Mouse (Mus musculus) heart, embryonic 13.5 days (tissue): ENCODE data around the gene Epha4. TPM values are rescaled to one million over a fixed set of nuclear protein-coding genes. Genes with fewer than 3 reads are reported as not detected.

Experiments used
- ATAC-seq: fragments of 200-750 bp; cut with Nextera tagmentation; 2 replicates; pipeline ENCODE4 v1.8.0; 2017; ENCODE audit warnings: moderate TSS enrichment; ENCODE audit not compliant: insufficient number of reproducible peaks, low FRiP score, low TSS enrichment; ENCODE audit errors: extremely low read depth
- H3K27ac ChIP-seq: fragments of 300-500 bp; sonication (generic); replicated peaks from 2 replicates; pipeline ENCODE4 v1.5.1; 2015; ENCODE audit warnings: moderate library complexity, mild to moderate bottlenecking, inconsistent platforms
- H3K27me3 ChIP-seq: fragments of 300-500 bp; sonication (generic); replicated peaks from 2 replicates; pipeline ENCODE4 v1.6.1; 2015; ENCODE audit warnings: mild to moderate bottlenecking, inconsistent platforms
- H3K36me3 ChIP-seq: fragments of 300-500 bp; sonication (generic); 2 replicates; pipeline ENCODE4 v1.6.1; 2015; ENCODE audit warnings: mild to moderate bottlenecking, inconsistent platforms
- H3K4me1 ChIP-seq: fragments of 300-500 bp; sonication (generic); 2 replicates; pipeline ENCODE4 v1.6.1; 2015; ENCODE audit warnings: inconsistent platforms
- H3K4me2 ChIP-seq: fragments of 300-500 bp; sonication (generic); 2 replicates; pipeline ENCODE4 v1.6.1; 2015; ENCODE audit warnings: inconsistent platforms, mild to moderate bottlenecking, moderate library complexity
- H3K4me3 ChIP-seq: fragments of 300-500 bp; sonication (generic); 2 replicates; pipeline ENCODE4 v1.5.1; 2015; ENCODE audit warnings: moderate library complexity, mild to moderate bottlenecking, inconsistent platforms
- H3K9ac ChIP-seq: fragments of 300-500 bp; sonication (generic); 2 replicates; pipeline ENCODE4 v1.6.1; 2015; ENCODE audit warnings: inconsistent platforms, mild to moderate bottlenecking, moderate library complexity
- H3K9me3 ChIP-seq: fragments of 300-500 bp; sonication (generic); 2 replicates; pipeline ENCODE4 v1.6.1; 2016; ENCODE audit warnings: inconsistent platforms
- WGBS: fragments of 180-500 bp; shearing (Covaris S2); methylation state at CpG from one replicate; pipeline ENCODE4 v1.1.7; 2015; ENCODE audit warnings: mixed read lengths; 5-methylcytosine and 5-hydroxymethylcytosine counted together
- polyA plus RNA-seq: library from polyadenylated mRNA; unstranded; fragments of >200 nt; fragmentation: Nextera tagmentation; extraction: Ambion mirVana; gene quantifications from 2 replicates; pipeline ENCODE4 v1.2.1, GENCODE M21; 2015

Epha4 gene
- polyA plus RNA-seq, 1 experiment from 2014 or later, result 6.0 TPM

DNA sequence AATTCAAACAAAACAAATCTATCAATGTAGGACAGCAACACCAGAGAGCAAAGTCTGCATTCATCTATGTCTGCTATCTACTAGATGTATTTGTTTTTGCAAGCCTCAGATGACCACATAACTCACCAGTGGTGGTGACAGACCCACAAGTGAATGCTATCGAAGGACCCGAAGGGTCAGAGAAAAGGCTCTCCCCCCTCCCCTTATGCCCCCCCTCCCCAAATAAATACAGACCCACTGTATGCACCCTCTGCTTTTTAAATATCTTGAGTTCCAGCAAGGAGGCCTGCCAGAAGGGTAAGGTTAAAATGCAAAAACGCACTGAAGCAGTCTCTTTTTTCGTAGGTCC, 2.9 kb downstream of the Epha4 start:
- Histone ChIP-seq H3K27me3 (peaks cover 9% of the 10 kb centered on the region), H3K9me3 (no peaks in the 10 kb centered on the region), H3K4me3 (peak overlapping the region; percentile 75), H3K4me2 (peak overlapping the region; percentile 97), H3K27ac (no peak overlapping the region), H3K36me3 (peaks cover 12% of the 10 kb centered on the region), H3K4me1 (peaks cover 25% of the 10 kb centered on the region), H3K9ac (peak overlapping the region; percentile 84)
- no peak for ATAC-seq
- 41% methylated on average over 4 of the region's 4 CpGs for WGBS

DNA sequence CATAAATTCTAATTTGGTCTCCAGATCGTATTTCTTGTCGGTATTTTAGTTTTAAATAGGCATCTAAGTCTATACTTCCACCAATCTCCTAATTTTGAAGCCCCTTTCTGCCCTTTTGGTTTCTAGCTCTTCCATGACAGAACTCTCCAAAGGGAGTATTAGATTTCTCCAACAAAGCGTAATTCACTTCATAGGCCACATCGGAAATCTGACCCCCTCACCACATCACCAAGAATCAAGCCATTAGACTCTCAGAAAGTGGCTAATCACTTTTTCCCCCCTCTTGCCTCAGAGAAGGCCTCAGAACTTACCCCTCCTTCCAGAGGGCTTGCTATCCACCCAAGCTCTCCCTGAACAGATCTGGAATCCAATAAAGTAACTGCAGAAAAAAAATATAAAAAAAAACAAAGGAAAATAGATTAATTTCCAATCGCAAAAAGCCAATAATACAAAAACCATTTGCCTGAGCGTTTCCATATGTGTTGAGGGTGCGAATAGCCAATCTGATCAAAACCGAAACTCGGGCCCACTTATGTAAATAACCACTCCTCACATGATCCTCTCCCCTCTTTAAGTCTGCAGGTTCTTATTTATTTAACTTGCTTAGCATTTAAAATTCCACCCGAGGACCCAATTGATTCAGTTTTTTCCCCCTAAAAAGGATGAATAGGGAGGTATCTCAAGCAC, 3.4 kb downstream of the Epha4 start:
- peak overlapping the region; percentile 75; the same call in 1 of the 2 replicates for H3K4me3 ChIP-seq
- H3K9me3 ChIP-seq, result no peaks in the 10 kb centered on the region

DNA sequence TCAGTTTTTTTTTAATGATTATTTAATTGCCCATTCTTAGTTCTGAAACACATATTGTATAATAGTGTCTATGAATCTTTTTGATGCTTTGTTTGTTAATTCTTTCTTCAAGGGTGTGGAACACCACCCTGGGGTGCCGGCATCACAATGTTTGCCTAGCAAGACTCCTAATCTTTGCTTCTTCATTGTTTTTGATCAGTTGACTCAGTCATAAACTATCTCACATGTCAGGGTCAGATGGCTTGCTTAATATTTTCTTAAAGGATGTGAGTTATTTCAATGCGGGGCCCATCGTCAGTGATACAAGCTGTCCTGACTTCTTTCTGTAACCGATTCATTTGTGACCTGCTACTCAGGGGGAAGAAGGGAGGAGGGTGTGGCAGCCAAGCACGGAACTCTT, 4.3 kb downstream of the Epha4 start:
- Histone ChIP-seq H3K27me3 (peaks cover 12% of the 10 kb centered on the region; the same call in 1 of the 2 replicates), H3K27ac (no peak overlapping the region), H3K4me1 (peaks cover 16% of the 10 kb centered on the region), H3K4me3 (no peak overlapping the region), H3K9ac (no peak overlapping the region), H3K4me2 (no peak overlapping the region), H3K36me3 (peaks cover 25% of the 10 kb centered on the region), H3K9me3 (no peaks in the 10 kb centered on the region)
- WGBS, result 73% methylated on average over 5 of the region's 5 CpGs
- ATAC-seq, result no peak

More for the DNA sequence above, 3.4 kb downstream of the Epha4 start:
- Histone ChIP-seq H3K4me2 (peak overlapping the region; percentile 97), H3K4me1 (peaks cover 21% of the 10 kb centered on the region), H3K36me3 (peaks cover 17% of the 10 kb centered on the region), H3K9ac (0 out of 2 replicates have a peak overlapping the region, but pooled peaks have one; percentile 84), H3K27me3 (0 out of 2 replicates have a peak, but pooled peaks cover 6% of the 10 kb centered on the region), H3K27ac (no peak overlapping the region)
- 65% methylated on average over 10 of the region's 10 CpGs for WGBS
- ATAC-seq, result no peak

DNA sequence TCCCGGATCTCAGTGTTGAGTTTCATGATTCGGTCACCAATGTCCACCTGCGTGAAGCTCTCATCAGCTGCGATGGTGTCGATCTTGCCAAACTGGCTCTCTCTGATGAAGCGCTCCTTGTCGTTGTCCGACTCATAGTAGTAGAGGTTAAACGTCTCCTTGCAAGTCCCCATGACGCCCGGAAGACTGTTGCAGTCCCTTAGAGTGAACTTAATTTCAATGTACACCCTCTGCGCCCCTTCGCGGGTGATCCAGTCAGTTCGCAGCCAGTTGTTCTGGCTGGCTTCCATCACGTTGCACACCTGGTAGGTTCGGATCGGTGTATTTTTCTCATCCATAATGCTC, 8.1 kb downstream of the Epha4 start:
- H3K4me3 ChIP-seq, result no peak overlapping the region
- no peak overlapping the region for H3K27ac ChIP-seq
- 83% methylated on average over 18 of the region's 18 CpGs for WGBS
- no peak overlapping the region for H3K4me2 ChIP-seq
- no peak overlapping the region for H3K9ac ChIP-seq
- H3K4me1 ChIP-seq, result peaks cover 36% of the 10 kb centered on the region
- ATAC-seq, result no peak
- H3K36me3 ChIP-seq, result peaks cover 25% of the 10 kb centered on the region
- peaks cover 9% of the 10 kb centered on the region; the same call in 1 of the 2 replicates for H3K27me3 ChIP-seq
- no peaks in the 10 kb centered on the region for H3K9me3 ChIP-seq

DNA sequence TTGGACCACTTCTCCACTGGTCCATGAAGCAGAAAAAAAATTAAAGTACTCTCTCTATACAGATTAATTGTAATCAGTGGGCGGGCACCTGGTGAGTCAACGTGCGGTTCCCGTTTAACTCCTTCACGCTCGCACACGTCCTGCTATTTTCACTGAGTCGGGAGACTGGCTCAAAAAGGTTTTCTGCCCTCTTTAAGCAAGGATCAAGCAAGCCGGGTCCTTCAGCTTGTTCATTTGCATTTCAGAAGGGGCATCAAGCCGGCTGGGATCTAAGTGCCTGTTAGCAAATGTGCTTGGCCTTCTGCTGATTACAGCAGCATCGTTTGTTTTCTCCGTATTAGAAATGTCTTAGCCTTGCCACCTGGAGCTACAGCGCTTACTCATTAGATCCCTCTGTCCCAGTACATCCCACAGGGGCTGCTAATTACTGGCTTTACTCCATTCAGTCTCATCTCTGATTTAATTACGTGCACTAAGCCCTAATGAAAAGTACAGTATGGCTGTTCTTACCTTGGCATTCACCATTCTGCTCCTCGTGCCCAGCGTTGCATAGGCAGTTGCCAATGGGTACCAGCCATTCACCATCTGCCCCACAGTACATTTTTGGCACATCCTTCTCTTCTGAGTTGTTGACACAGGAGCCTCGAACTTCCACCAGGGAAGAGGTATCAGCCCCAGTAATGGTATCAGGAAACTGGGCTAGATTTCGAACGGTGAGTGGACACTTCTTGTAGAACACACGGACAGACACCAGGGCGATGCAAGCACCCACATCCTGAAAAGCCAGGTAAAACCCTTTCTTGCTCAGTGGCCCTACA, 8.6 kb downstream of the Epha4 start:
- H3K4me1 ChIP-seq, result peaks cover 30% of the 10 kb centered on the region
- H3K9me3 ChIP-seq, result no peaks in the 10 kb centered on the region
- peaks cover 9% of the 10 kb centered on the region; the same call in 1 of the 2 replicates for H3K27me3 ChIP-seq
- ATAC-seq, result no peak
- no peak overlapping the region for H3K27ac ChIP-seq
- no peak overlapping the region for H3K9ac ChIP-seq
- no peak overlapping the region for H3K4me3 ChIP-seq
- WGBS, result 63% methylated on average over 21 of the region's 21 CpGs
- no peak overlapping the region for H3K4me2 ChIP-seq
- H3K36me3 ChIP-seq, result peaks cover 25% of the 10 kb centered on the region

- Histone ChIP-seq H3K9ac (no peak overlapping the region), H3K36me3 (peaks cover 25% of the 10 kb centered on the region), H3K9me3 (no peaks in the 10 kb centered on the region), H3K4me2 (0 out of 2 replicates have a peak overlapping the region, but pooled peaks have one; percentile 11), H3K27ac (no peak overlapping the region), H3K4me1 (peaks cover 30% of the 10 kb centered on the region), H3K4me3 (no peak overlapping the region), H3K27me3 (peaks cover 9% of the 10 kb centered on the region; the same call in 1 of the 2 replicates)
- no peak for ATAC-seq
- 51% methylated on average over 8 of the region's 8 CpGs for WGBS
Observed at GRCm38 (mm10) chr1:77505263-77505662, 9.6 kb downstream of the Epha4 start.

GRCm38 (mm10) chr1:77504813-77505212, 10.1 kb downstream of the Epha4 start:
- Histone ChIP-seq H3K9ac (no peak overlapping the region), H3K27me3 (peaks cover 9% of the 10 kb centered on the region; the same call in 1 of the 2 replicates), H3K4me2 (0 out of 2 replicates have a peak overlapping the region, but pooled peaks have one; percentile 11), H3K27ac (no peak overlapping the region), H3K4me1 (peaks cover 30% of the 10 kb centered on the region), H3K36me3 (peaks cover 20% of the 10 kb centered on the region), H3K4me3 (no peak overlapping the region), H3K9me3 (no peaks in the 10 kb centered on the region)
- ATAC-seq, result no peak
- 38% methylated on average over 2 of the region's 2 CpGs for WGBS

GRCm38 (mm10) chr1:77503711-77504181, 11.1 kb downstream of the Epha4 start:
- WGBS, result 77% methylated on average over 8 of the region's 8 CpGs

GRCm38 (mm10) chr1:77502554-77503119, 12.3 kb downstream of the Epha4 start:
- Histone ChIP-seq H3K27me3 (peaks cover 9% of the 10 kb centered on the region; the same call in 1 of the 2 replicates), H3K9me3 (no peaks in the 10 kb centered on the region), H3K4me2 (no peak overlapping the region), H3K27ac (no peak overlapping the region), H3K36me3 (peaks cover 14% of the 10 kb centered on the region), H3K4me3 (no peak overlapping the region), H3K9ac (no peak overlapping the region), H3K4me1 (peaks cover 30% of the 10 kb centered on the region)
- WGBS, result 47% methylated on average over 11 of the region's 11 CpGs
- ATAC-seq, result no peak

More at GRCm38 (mm10) chr1:77503711-77504181, 11.1 kb downstream of the Epha4 start:
- H3K27ac ChIP-seq, result no peak overlapping the region
- H3K9me3 ChIP-seq, result no peaks in the 10 kb centered on the region
- H3K36me3 ChIP-seq, result peaks cover 14% of the 10 kb centered on the region
- peaks cover 30% of the 10 kb centered on the region for H3K4me1 ChIP-seq
- H3K9ac ChIP-seq, result no peak overlapping the region
- no peak overlapping the region for H3K4me3 ChIP-seq
- peaks cover 9% of the 10 kb centered on the region; the same call in 1 of the 2 replicates for H3K27me3 ChIP-seq
- no peak overlapping the region for H3K4me2 ChIP-seq
- no peak for ATAC-seq

- no peak for ATAC-seq
- no peak overlapping the region for H3K4me2 ChIP-seq
- 71% methylated on average over 13 of the region's 13 CpGs for WGBS
Observed at GRCm38 (mm10) chr1:77501363-77501933, 13.4 kb downstream of the Epha4 start.

GRCm38 (mm10) chr1:77497506-77497905, 17.4 kb downstream of the Epha4 start:
- peaks cover 30% of the 10 kb centered on the region for H3K4me1 ChIP-seq
- no peaks in the 10 kb centered on the region for H3K9me3 ChIP-seq
- no peak for ATAC-seq
- H3K4me3 ChIP-seq, result no peak overlapping the region
- WGBS, result 61% methylated on average over 4 of the region's 4 CpGs
- no peaks in the 10 kb centered on the region for H3K27me3 ChIP-seq
- no peak overlapping the region for H3K9ac ChIP-seq
- H3K27ac ChIP-seq, result no peak overlapping the region
- no peak overlapping the region for H3K4me2 ChIP-seq
- H3K36me3 ChIP-seq, result no peaks in the 10 kb centered on the region

More at GRCm38 (mm10) chr1:77501363-77501933, 13.4 kb downstream of the Epha4 start:
- H3K27me3 ChIP-seq, result peaks cover 5% of the 10 kb centered on the region; the same call in 1 of the 2 replicates
- H3K9me3 ChIP-seq, result no peaks in the 10 kb centered on the region
- H3K4me1 ChIP-seq, result peaks cover 38% of the 10 kb centered on the region
- H3K36me3 ChIP-seq, result peaks cover 8% of the 10 kb centered on the region
- no peak overlapping the region for H3K9ac ChIP-seq
- no peak overlapping the region for H3K27ac ChIP-seq
- H3K4me3 ChIP-seq, result no peak overlapping the region
